Mouse (Mus musculus): ENCODE measurements around the gene Lurap1. TPM values are rescaled to one million over a fixed set of nuclear protein-coding genes. Genes with fewer than 3 reads are reported as not detected.
A peak's percentile ranks its signal among the peaks of the same experiment; 100 is the strongest.

The Lurap1 gene
- polyA plus RNA-seq, 1 experiment = 0.85 TPM

DNA sequence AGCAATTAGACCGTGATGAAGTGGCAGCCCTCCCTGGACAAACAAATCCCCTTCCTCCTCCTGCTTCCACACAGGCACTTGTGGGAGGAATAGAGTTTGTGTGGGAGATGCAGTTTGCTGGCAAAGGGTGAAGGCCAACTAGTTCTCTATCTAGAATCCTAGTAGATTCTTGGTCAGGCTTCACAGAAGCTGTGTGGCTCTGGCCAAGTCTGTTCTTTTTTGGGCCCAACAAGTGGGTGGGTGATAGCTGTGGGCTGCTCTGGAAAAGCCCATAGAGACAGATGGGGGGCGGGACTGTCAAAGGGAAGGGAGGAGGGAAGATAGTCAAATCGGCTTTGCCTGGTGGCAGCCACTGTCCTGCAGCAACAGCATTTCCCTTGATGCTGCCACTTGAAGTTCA lies 9.6 kb upstream of the Lurap1 start:
- TF ChIP-seq CTCF (IDR thresholded peaks at IDR 0.05; ENCODE audit: extremely low read depth, insufficient read length, insufficient replicate concordance, low read depth, low read length) (no peak), POLR2A (IDR thresholded peaks at IDR 0.05; ENCODE audit: low read depth, low read length) (no peak)
- Histone ChIP-seq H3K27ac (ENCODE audit: insufficient read depth, low read depth, low read length) (no peak overlapping the region), H3K36me3 (ENCODE audit: control insufficient read depth, insufficient read depth, low read length) (peaks cover 28% of the 10 kb centered on the region), H3K4me1 (ENCODE audit: control insufficient read depth, insufficient read depth, insufficient read length, low read length) (peaks cover 16% of the 10 kb centered on the region; the same call in 1 of the 2 replicates), H3K27me3 (ENCODE audit: control insufficient read depth, insufficient read depth, low read length) (no peaks in the 10 kb centered on the region), H3K4me3 (ENCODE audit: low read depth, low read length) (no peak overlapping the region)
- 83% methylated on average over 3 of the region's 3 CpGs for WGBS

DNA sequence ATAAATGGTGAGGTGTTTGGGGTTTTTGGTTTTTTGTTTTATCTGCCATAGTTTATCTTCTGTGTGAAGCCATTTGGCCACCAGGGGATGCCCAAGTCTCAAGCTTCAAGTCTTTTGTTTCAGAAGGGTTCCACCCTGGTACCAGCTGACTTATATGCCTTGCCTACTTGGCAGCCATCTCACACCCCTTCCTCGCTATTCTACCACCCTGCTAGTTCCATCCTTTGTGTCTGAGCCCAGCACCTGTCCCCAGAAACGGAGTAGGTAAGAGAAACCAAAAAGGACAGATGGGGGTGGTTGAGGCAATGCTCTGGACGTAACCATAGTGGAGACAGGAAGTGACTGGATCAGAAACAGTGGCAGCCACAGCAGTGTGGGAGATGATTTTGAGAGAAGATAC lies 8.8 kb upstream of the Lurap1 start:
- Histone ChIP-seq H3K36me3 (ENCODE audit: control insufficient read depth, insufficient read depth, low read length) (peaks cover 36% of the 10 kb centered on the region), H3K27me3 (ENCODE audit: control insufficient read depth, insufficient read depth, low read length) (no peaks in the 10 kb centered on the region), H3K27ac (ENCODE audit: insufficient read depth, low read depth, low read length) (no peak overlapping the region), H3K4me3 (ENCODE audit: low read depth, low read length) (no peak overlapping the region), H3K4me1 (ENCODE audit: control insufficient read depth, insufficient read depth, insufficient read length, low read length) (peaks cover 11% of the 10 kb centered on the region; the same call in 1 of the 2 replicates)
- no peak for TF ChIP-seq CTCF (IDR thresholded peaks at IDR 0.05; ENCODE audit: extremely low read depth, insufficient read length, insufficient replicate concordance, low read depth, low read length)
- TF ChIP-seq POLR2A (IDR thresholded peaks at IDR 0.05; ENCODE audit: low read depth, low read length) = no peak
- 56% methylated on average over 3 of the region's 3 CpGs for WGBS

DNA sequence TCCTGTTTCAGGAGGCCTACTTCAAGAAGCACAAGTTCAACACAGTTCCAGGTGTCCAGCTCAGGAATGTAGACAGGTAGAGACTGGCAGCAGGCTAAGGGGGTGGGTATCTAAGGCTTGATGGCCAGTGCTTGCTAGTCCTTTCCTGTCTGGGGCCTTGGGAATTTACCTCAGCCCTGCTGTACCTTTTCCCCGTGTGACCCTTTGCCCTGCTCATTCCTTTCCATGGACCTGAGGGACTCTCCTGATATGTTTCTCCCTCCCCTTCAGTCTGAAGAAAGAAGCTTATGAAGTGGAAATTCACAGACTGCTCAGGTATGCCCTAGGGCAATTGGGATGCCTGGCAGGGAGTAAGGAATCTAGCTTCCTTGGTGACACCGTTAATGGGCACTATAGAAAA lies 6.7 kb upstream of the Lurap1 start:
- Histone ChIP-seq H3K4me1 (ENCODE audit: control insufficient read depth, insufficient read depth, insufficient read length, low read length) (peaks cover 2% of the 10 kb centered on the region; the same call in 1 of the 2 replicates), H3K27me3 (ENCODE audit: control insufficient read depth, insufficient read depth, low read length) (no peaks in the 10 kb centered on the region), H3K27ac (ENCODE audit: insufficient read depth, low read depth, low read length) (no peak overlapping the region), H3K36me3 (ENCODE audit: control insufficient read depth, insufficient read depth, low read length) (peaks cover 48% of the 10 kb centered on the region), H3K4me3 (ENCODE audit: low read depth, low read length) (no peak overlapping the region)
- 86% methylated on average over 2 of the region's 2 CpGs for WGBS
- TF ChIP-seq POLR2A (IDR thresholded peaks at IDR 0.05; ENCODE audit: low read depth, low read length) (no peak), CTCF (IDR thresholded peaks at IDR 0.05; ENCODE audit: extremely low read depth, insufficient read length, insufficient replicate concordance, low read depth, low read length) (no peak)

DNA sequence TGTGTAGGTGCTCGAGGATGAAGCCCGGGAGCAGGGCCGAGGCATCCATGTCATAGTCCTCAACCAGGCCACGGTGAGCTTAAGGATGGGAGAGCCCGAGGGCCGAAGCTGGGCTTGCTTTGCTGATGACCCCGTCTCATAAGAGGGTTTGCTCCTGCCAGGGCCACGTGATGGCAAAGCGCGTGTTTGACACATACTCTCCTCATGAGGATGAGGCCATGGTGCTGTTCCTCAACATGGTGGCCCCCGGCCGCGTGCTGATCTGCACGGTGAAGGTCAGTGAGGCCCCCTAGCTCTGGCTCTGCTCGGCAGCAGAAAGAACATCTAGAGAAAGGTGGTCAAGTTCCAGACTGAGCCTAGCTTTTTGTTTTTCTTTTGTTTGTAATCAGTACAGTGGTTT lies 1.6 kb upstream of the Lurap1 start:
- H3K27me3 ChIP-seq (ENCODE audit: control insufficient read depth, insufficient read depth, low read length) = no peaks in the 10 kb centered on the region
- no peak overlapping the region for H3K27ac ChIP-seq (ENCODE audit: insufficient read depth, low read depth, low read length)
- 94% methylated on average over 15 of the region's 15 CpGs for WGBS
- no peak overlapping the region for H3K4me3 ChIP-seq (ENCODE audit: low read depth, low read length)
- H3K36me3 ChIP-seq (ENCODE audit: control insufficient read depth, insufficient read depth, low read length) = peaks cover 35% of the 10 kb centered on the region
- TF ChIP-seq POLR2A (IDR thresholded peaks at IDR 0.05; ENCODE audit: low read depth, low read length) (no peak), CTCF (IDR thresholded peaks at IDR 0.05; ENCODE audit: extremely low read depth, insufficient read length, insufficient replicate concordance, low read depth, low read length) (no peak)
- H3K4me1 ChIP-seq (ENCODE audit: control insufficient read depth, insufficient read depth, insufficient read length, low read length) = peaks cover 3% of the 10 kb centered on the region; the same call in 1 of the 2 replicates

DNA sequence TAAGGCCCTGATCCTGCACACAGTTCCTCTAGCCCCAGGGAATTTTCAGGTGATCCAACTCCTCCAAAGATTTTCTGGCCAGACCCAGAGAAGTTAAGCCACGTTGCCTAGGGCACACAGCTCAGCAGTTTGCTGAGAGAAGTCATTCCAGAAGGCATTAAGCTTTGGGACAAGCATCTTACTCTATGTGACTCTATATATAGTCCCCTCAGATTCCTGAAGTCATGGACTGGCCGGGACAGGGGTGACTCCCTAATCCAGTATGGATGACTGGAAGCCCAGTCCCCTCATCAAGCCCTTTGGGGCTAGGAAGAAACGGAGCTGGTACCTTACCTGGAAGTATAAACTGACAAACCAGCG lies 296 bp downstream of the Lurap1 start:
- no peak for TF ChIP-seq POLR2A (IDR thresholded peaks at IDR 0.05; ENCODE audit: low read depth, low read length)
- no peak for TF ChIP-seq CTCF (IDR thresholded peaks at IDR 0.05; ENCODE audit: extremely low read depth, insufficient read length, insufficient replicate concordance, low read depth, low read length)
- H3K4me3 ChIP-seq (ENCODE audit: low read depth, low read length) = peak overlapping the region; percentile 68
- H3K27ac ChIP-seq (ENCODE audit: insufficient read depth, low read depth, low read length) = 0 out of 2 replicates have a peak overlapping the region, but pooled peaks have one; percentile 0
- H3K36me3 ChIP-seq (ENCODE audit: control insufficient read depth, insufficient read depth, low read length) = peaks cover 27% of the 10 kb centered on the region
- H3K27me3 ChIP-seq (ENCODE audit: control insufficient read depth, insufficient read depth, low read length) = no peaks in the 10 kb centered on the region
- peaks cover 3% of the 10 kb centered on the region; the same call in 1 of the 2 replicates for H3K4me1 ChIP-seq (ENCODE audit: control insufficient read depth, insufficient read depth, insufficient read length, low read length)
- 9% methylated on average over 4 of the region's 4 CpGs for WGBS

DNA sequence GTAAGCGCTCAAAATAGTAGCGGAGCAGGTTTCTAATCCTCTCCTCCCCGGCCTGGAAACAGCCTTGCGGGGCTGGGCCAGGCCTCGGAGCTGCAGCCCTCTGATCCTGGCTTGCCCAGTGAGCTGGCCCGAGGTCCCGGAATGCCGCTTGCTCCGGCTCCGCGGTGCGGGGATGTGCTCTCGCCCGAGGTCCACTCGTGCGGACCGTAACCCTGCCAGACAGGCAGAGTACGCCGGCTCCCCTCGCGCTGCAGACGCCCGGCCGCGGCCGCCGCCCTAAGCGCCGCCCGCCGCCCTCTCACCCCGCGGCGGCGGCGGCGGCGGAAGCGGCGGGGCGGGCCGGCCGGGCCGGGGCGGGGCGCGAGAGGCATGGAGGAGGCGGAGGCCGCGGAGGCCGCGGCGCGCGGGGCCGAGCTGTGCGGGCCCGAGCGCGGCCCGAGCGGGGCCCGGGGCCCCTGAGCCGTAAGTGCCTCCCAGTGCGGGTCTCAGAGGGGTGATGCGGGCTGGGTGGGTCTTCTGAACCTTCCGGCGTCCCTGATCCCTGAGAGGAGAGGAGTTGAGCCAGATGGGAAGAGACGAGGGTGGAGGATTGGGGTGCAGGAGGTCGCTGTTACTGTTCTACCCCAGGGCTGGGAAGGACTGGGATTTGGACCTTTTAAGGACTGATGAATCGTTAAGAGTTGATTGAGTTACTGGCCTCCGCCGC lies 829 bp downstream of the Lurap1 start:
- under 1% methylated on average over 70 of the region's 73 CpGs for WGBS

DNA sequence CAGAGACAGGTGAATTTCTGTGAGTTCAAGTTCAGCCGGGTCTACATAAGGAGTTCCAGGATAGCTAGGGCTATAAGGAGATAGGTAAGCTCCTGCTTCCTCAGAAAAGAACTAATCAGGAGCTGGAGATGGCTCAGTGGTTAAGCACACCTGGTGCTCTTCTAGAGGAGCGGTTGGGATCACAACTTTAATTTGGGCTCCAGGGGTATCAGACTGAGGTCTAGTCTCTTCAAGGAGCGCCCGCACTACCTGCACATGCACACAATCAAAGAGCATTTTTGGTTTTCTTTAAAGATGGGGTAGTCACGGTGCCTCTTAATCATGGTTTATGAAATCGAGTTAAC lies 1.4 kb downstream of the Lurap1 start:
- 25% methylated on average over 6 of the region's 6 CpGs for WGBS
- peak overlapping the region; percentile 74 for H3K27ac ChIP-seq (ENCODE audit: insufficient read depth, low read depth, low read length)
- no peaks in the 10 kb centered on the region for H3K27me3 ChIP-seq (ENCODE audit: control insufficient read depth, insufficient read depth, low read length)
- peaks cover 16% of the 10 kb centered on the region for H3K36me3 ChIP-seq (ENCODE audit: control insufficient read depth, insufficient read depth, low read length)
- no peak for TF ChIP-seq POLR2A (IDR thresholded peaks at IDR 0.05; ENCODE audit: low read depth, low read length)
- TF ChIP-seq CTCF (IDR thresholded peaks at IDR 0.05; ENCODE audit: extremely low read depth, insufficient read length, insufficient replicate concordance, low read depth, low read length) = no peak
- H3K4me3 ChIP-seq (ENCODE audit: low read depth, low read length) = peak overlapping the region; percentile 92
- peaks cover 3% of the 10 kb centered on the region; the same call in 1 of the 2 replicates for H3K4me1 ChIP-seq (ENCODE audit: control insufficient read depth, insufficient read depth, insufficient read length, low read length)

More for the DNA sequence above, 829 bp downstream of the Lurap1 start:
- H3K4me1 ChIP-seq (ENCODE audit: control insufficient read depth, insufficient read depth, insufficient read length, low read length) = peaks cover 3% of the 10 kb centered on the region; the same call in 1 of the 2 replicates
- peaks cover 21% of the 10 kb centered on the region for H3K36me3 ChIP-seq (ENCODE audit: control insufficient read depth, insufficient read depth, low read length)
- TF ChIP-seq CTCF (IDR thresholded peaks at IDR 0.05; ENCODE audit: extremely low read depth, insufficient read length, insufficient replicate concordance, low read depth, low read length) = no peak
- TF ChIP-seq POLR2A (IDR thresholded peaks at IDR 0.05; ENCODE audit: low read depth, low read length) = peak; percentile 84
- peak overlapping the region; percentile 92 for H3K4me3 ChIP-seq (ENCODE audit: low read depth, low read length)
- no peaks in the 10 kb centered on the region for H3K27me3 ChIP-seq (ENCODE audit: control insufficient read depth, insufficient read depth, low read length)
- peak overlapping the region; percentile 74 for H3K27ac ChIP-seq (ENCODE audit: insufficient read depth, low read depth, low read length)

Measured in small intestine, adult 2 months (tissue).